Mouse (Mus musculus) v-Abl transformed pro-B cells (cell line): ENCODE results near the gene Pla2g3.

ENCODE experiments used
- in situ Hi-C, 2 experiments: fragments of 400-800 bp; cut with MboI; formaldehyde crosslinking; loops; one replicate each; pipeline ENCODE4 v1.15.1; 2025; ENCODE audit not compliant: unreplicated experiment in 2 of 2

The Pla2g3 gene

DNA sequence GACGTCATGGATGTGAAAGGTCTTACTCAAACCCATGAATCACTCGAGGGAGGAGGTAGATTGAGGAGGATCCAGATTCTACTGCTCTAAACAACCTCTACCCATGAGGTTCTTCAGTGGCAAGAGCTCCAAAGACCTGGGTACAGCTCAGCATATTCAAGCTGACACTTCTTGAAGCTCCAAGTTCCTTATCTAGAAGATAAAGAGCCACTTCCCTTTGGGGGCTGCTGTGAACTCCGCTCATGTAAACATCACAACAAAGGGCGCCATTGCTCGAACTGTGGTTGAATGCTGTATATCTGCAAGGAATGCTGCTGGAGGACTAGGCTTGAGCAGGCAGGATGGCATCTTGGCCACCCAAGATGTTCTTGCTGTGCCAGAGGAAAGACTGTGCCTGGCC, 952 bp downstream of the Pla2g3 start:
- in situ Hi-C loops, result no loop called here

DNA sequence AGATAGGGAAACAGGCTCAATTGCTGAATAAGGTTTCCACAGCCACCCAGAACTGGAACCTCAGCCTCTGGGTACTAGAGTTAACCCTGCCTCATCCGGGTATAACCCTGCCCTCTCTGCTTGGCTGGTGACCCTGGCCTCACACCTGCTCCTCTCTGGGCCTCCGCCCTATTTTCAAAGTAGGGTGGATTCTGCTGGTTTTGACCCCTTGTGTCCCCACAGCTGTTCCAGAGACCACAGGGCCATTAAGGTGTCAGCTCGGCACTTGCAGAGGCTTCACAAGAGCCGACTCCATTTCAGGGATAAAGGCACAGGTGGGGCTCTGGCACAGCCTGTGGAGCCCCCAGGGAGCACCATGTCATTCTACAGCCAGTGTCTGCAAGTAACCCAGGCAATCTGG, 4.7 kb downstream of the Pla2g3 start:
- in situ Hi-C loops, result no loop called here

DNA sequence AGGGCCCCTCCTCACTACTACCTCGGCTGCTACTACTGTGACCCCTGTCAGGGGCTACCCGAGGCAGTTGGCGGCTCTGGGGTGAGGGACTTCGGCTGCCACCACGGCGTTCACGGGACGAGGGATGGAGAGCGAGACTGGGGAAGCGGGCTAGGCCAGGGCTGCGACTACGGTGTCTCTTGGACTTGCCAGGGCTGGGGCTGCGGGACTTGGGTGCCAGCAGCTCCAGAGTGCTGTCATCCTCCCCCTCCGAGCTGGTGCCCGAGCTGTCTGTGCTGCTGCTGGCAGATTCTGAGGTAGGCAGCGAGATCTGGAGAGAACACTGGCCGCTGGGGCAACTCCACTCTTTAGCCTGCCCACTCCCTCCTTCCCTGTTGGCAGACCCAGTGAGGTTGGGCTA, 6.8 kb downstream of the Pla2g3 start:
- in situ Hi-C loops, result no loop called here

DNA sequence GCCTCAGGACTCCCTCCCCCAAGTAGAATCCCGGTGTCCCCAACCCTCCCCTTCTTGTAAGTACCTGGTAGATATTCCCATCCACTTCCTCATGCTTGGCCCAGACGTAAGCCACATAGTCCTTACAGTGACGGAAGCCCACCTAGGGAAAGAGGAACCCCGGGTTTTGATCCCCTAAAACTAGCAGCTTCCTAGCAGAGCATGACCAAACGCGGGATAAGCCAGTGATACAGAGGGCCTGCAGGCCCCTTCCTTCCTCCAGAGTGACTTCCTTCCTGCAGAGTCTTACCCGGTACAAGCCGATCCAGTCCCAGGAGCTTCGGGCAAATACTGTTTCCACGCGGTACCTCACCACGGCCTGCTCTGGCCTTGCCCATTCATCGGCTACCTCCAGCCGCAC, 7.4 kb downstream of the Pla2g3 start:
- in situ Hi-C loops, result no loop called here

DNA sequence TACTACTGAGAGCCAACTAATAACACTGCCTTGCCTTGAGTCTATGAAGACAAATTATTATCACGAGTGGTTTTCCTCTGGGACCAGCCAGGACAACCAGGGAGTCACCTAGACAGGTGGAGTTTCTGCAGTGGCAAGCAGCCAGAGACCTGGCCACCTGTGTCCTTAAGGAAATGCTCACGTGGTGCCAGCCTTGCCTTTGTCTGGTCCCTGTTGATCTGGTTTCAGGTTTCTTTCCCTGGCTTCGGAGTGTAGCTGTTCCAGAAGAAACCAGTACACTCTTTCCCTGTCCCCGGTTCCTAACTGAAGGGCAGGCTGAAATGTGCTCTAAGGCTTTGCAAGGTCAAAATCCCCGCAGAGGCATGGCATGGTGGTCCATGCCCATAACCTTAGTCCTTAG, 8.7 kb downstream of the Pla2g3 start:
- in situ Hi-C loops, result no loop called here

DNA sequence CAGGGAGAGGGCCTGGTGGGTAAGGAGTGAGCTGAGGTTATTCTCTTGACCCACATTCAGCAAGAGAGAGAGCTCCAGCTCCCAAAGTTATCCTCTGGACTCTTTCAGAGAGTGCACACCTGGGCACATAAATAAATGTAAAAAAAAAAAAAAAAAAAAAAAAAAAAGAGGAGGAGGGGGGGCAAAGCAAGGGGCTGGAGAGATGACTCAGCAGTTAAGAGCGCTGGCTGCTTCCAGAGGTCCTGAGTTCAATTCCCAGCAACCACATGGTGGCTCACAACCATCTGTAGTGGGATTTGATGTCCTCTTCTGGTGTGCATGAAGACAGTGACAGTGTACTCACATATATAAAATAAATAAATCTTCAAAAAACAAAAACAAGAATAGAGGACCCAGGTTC, 9.2 kb downstream of the Pla2g3 start:
- in situ Hi-C loops, result no loop called here

DNA sequence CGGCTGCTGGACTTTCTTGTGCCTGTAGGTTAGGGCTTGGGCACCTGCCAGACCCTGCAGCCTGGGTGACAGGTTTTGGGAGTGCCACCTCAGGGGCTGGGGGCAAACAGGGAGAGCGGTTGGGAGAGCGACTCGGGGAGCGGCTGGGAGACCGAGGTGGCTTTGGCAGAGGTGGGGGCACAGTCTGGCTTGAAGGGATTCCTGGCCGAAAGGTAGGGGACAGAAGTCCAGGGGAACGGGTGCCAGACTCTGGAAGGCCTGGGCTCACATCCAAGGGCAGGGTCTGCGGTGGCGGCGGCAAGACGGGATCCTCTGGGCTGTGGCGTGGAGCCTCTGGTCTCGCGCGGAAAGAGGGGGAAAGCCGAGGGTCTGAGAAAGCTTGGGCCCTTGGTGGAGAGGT, 14.0 kb downstream of the Pla2g3 start:
- in situ Hi-C loops, result no loop called here

DNA sequence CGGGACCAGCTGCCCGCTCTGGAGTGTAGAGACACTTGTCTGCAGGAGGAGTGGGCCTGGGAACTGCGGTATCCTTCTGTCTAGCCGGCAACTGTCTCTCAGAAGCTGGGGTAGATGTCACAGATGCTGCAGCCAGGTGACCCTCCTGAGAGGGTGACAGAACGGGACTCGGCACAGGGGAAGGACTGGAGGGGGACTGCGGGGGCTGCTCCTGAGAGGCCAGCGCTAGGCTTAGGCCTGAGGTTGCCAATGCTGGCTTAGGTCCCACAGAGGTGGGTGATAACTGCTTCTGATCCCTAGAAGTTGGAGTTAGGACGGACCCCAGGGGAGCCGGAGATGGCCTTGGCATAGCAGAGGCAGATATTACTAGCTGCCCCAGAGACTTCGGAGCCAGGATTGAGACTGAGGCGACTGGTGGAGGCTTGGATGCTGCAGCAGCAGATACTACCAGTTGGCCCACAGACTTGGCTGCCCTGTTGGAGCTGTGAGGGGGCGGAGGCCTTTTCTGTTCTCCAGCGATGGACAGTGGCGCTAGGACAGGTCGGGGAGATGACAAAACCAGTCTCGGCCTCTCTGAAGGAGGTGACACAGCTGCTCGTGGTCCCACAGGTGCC, 14.5 kb downstream of the Pla2g3 start:
- in situ Hi-C loops, result no loop called here

DNA sequence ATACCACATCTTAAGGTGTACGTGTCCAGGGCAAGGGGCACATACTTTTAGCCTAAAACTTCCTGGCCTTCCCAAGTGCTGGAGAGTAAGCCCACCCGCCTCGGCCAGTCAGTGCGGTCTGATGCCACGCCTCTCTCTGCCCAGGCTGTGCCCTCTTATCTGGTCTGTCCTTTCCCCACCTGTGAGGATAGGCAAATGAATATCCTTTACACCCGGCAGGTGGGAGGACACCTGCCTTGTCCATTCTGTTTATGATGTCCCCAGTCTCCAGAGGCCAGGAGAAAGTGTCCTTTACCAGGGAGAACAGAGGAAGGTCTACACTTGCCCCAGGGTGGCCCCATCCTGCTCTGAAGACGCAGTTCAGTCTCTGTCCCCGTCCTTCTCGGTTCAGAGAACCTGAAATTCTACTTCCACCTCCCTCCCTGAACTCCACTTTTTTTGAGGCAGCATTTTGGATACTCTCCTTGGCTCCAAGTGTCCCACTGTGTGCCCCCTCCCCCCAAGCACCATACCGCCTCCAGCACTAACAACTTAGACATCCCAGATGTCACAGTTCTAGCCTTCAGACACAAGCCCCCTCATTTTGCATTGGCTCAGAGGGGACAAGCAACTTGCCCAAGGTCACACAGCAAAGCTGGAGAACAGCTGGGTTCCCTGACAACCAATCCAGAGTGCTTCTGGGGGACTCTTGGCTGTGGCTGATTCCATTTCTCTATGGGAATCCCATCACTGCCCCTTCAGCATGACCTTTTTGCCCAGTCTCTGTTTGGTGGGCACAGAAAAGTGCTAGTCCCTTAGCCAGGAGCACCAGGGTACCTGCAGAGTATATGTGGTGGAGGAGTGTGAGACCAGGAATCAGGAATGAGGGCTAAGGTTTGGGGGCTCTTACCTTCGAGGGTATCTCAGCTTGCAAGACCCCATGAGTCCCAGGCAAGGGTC, 15.9 kb downstream of the Pla2g3 start:
- in situ Hi-C loops, result no loop called here

DNA sequence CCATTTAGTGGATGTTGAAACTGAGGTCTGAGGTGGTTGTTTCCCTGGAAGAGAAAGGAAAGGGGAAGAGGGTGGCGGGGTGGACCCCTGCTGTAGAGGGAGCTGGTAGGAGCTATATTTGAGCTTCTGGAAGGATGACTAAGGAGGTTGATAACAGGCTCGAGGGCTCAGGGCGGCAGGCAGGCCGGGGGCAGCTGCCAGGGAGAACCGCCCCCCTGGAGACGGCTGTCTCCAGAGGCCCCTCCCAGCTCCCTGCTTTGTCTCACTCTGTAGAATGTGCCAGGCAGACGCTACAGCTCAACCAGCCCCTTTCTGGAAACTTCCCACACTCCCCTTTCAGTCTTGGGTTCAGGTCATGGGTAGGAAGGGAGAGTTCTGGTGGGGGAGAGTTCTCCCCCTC, 20.1 kb downstream of the Pla2g3 start:
- in situ Hi-C loops, result no loop called here

DNA sequence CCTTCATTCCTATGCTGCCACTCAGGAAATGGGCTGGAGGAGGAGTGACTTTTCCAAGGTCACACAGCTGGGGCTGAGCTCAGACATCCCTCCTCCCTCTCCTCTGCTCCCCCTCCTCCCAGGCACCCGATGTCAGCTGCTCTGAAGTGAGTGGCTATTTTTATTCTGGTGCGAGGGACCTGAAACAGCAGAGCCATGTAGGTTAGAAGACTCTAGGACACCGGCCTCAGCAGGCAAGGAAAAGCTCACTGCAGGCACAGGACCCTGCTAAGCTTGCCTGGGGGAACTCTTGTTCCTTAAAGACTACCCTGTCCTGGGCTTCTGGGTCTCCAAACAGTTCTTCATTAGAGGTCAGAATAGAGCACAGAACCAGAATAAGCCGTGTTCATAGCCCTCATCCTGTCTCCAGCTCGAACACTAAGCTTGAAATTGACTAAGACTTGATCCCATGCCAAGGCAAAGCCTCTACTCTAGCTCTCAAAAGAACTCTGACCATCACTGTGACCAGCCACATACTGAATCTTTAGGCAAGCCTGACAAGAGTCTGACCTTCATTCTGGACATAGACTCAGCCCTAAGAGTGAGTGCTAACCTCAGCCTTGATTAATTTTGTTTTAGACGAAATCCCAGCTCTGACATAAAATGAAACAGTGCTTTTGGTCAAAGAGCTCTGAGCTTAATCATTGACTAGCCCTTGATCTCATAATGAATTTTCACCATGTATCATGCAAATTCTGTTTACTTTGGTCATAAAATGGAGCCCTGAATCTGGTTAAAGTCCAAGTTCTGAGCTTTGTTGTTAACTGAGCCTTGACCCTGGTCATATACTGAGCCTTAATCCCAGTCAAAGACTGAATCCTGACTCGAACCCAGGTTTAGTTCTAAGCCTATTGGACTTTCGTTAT, 21.3 kb downstream of the Pla2g3 start:
- in situ Hi-C loops, result loop anchor here in 1 of 2 experiments (5.0 kb wide), 2 partner anchors 37 to 122 kb away; no protein-coding TSS in a partner anchor

DNA sequence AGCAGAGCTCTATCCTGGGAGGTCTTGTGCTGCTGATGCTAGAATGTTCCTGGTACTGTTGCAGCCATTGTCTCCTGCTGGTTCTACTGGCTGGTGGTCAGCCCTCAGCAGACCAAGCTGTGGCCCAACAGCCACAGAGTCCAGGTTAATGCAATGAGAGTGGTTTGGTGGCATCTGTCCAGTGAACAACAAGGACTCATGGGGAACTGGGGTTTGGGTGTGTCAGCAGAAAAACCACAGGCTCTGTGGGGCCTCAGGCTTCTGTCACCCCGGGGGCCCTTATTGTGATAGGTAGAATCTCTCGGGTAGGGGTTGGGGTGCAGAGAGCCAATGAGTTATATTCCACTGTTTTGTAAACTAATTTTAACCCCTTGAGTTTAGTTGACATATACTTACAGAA, 22.2 kb downstream of the Pla2g3 start:
- in situ Hi-C loops, result loop anchor here in 1 of 2 experiments (5.0 kb wide), 2 partner anchors 38 to 123 kb away; no protein-coding TSS in a partner anchor

DNA sequence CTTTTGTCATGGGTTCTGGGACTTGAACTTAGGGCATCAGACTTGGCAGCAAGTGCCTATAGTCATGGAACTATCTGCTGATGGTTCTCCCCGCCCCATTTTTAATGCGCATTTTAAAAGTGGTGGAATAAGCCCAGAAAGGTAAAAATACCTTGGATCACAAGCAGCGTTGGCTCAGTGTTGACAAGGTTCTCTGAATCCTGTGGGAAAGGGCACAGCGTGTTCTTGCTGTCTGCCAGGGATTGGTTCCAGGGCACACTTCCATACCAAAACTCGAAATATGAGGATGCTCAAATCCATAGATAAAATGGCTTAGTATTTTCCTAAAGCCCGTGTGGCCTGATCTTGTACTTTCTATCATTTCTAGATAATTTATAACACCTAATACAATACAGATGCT, 25.2 kb downstream of the Pla2g3 start:
- in situ Hi-C loops, result loop anchor here in 1 of 2 experiments (5.0 kb wide), 2 partner anchors 41 to 126 kb away; no protein-coding TSS in a partner anchor

DNA sequence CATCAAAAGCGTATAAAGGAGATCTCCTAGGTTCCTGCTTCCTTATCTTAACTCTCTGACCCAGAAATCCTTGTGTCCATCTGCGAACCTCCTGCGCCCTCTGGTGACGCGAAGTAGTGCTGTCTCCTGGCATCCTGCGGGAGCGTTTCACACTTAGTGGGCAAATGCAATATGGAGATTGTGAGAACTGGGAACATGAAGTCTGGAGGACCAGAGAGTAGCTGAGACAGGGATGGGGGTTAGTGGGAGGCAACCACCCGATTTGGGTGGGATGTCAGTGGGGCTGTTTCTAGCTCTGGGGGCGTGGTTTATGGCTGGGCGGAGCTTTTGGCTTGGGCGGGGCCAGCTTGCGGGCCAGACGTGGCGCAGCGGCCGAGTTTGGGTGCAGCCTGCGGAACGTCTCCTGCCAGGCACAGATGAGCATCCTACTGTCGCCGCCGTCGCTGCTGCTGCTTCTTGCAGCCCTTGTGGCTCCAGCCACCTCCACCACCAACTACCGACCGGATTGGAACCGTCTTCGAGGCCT, 26.5 kb downstream of the Pla2g3 start, which contains the start of gene Selenom:
Gene Selenom (plus strand): TSS at position 156 of the 526 bp plus-strand sequence.
- in situ Hi-C loops, result loop anchor here in 1 of 2 experiments (5.0 kb wide), 2 partner anchors 42 to 127 kb away; no protein-coding TSS in a partner anchor

DNA sequence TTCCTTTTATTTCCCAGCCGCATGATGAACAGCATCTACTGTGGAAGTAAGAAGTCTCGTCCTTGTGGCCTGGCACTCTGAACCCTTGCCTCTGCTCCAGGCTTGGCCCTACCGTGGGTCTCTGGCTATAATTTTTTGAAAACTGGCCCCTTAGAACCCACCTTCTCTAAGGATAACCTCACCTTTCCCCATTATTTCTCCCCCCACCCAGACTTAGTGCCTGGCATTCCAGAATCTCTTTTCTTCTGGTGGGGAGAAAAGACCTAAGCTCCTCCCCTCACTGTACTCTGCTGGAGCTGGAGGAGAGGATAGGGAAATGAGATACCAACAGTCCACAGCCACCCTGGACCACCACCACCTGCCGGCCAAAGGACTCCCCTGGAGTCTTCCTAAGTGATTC, 27.1 kb downstream of the Pla2g3 start:
- in situ Hi-C loops, result no loop called here

DNA sequence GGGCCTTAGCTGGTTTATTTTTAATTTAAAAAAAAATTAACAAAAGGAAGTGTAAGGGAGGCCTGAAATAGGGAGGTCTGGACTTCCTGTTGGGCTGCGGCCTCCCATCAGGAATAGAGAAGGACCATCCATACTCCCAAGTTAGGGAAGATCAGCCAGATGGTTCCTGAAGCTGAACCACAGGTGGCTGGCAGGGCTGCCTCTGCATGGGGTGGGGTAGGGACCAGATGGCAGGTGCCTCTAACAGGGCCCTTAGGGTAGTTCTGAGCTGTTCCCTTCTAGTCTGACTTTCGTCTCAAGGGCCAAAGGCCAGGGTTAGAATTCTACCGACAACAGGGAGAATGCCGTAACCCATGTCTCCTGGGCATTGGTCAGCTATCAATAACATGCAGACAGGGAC, 27.6 kb downstream of the Pla2g3 start:
- in situ Hi-C loops, result no loop called here

DNA sequence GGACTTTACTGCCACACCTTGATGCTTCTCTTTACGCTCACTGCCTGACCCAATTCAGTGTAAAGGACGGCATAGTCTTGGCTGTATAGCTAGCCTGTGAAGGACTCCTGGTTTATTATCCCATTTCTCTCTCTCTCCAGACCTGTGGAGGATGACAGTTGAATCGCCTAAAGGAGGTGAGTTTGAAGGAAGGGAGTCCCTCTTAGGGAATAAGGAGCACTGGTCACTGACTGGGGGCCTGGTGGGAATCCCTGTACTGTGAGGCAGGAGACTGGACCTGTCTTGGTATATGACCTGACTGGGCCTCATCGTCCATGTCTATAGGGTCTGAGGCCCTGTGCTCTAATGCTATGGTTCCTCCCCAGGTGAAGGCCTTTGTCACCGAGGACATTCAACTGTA, 28.0 kb downstream of the Pla2g3 start:
- in situ Hi-C loops, result no loop called here

DNA sequence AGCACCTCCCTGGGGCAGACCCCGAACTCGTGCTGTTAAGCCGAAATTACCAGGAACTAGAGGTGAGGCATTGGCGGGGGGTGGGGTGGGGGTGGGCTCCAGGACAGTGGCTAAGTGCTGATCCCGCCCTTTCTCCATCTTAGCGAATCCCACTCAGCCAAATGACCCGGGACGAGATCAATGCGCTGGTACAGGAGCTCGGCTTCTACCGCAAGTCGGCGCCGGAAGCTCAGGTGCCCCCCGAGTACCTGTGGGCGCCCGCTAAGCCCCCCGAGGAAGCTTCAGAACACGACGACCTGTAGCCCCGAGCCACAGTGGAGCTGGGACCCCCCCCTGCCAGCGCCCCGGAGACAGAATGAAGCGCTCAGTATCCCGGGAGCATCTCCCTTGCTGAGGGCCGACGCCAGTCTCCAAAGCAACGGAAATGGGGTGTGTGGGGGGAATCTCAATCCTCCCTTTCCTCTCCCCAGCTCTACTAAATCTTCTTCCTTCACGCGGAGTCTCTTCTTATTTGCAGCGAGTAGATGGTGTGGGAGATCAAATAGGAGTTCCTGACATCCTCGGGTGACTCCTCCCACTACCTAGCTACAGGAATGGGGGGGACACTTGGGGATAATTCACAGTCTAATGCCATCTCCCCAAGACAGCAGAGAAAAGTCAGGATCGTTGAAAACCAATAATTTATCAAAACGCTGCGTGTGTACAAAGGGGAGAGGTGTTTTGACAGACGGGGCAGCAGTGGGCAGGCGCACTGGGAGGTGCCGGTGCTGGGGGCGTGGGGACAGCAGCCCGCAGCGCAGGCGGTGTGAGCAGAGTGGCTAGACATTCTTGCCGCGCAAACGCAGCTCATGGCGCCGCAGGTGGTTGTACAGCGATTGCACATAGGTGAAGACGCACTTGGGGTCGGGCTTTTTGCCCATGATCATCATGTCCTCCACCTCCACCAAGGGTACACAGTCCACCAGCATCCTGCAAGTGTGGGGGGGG, 29.1 kb downstream of the Pla2g3 start:
- in situ Hi-C loops, result no loop called here
